Mouse (Mus musculus) frontal cortex, postnatal 36 days (tissue): ENCODE results near the gene Cdh6.

Source experiments
- DNase-seq, 2 experiments: peaks; one replicate each; pipeline ENCODE4 v3.0.0; 2022; ENCODE audit warnings: low spot score in 2 of 2

The Cdh6 gene

GRCm38 (mm10) chr15:13173071-13173778 lies at the start of gene Cdh6:
Cdh6 (minus strand) TSS chr15:13173675.
- DNase-seq, result peak; percentile 76 to 77

GRCm38 (mm10) chr15:13219727-13220454 lies 46.4 kb upstream of the Cdh6 start:
- DNase-seq, result no peak

- DNase-seq, result no peak
These were observed 44.3 kb upstream of the Cdh6 start for GRCm38 (mm10) chr15:13217800-13218199.

GRCm38 (mm10) chr15:13217161-13217560 lies 43.7 kb upstream of the Cdh6 start:
- no peak for DNase-seq

GRCm38 (mm10) chr15:13212956-13213355 lies 39.5 kb upstream of the Cdh6 start:
- DNase-seq, result no peak

- no peak for DNase-seq
These were observed 38.7 kb upstream of the Cdh6 start for GRCm38 (mm10) chr15:13212027-13212685.

GRCm38 (mm10) chr15:13210186-13210585 lies 36.7 kb upstream of the Cdh6 start:
- peak; percentile 14 to 16 for DNase-seq

- DNase-seq, result no peak
These were observed 35.2 kb upstream of the Cdh6 start for GRCm38 (mm10) chr15:13208716-13209115.

- DNase-seq, result no peak
These were observed 22.8 kb upstream of the Cdh6 start for GRCm38 (mm10) chr15:13196237-13196636.

GRCm38 (mm10) chr15:13194048-13194447 lies 20.6 kb upstream of the Cdh6 start:
- DNase-seq, result no peak

- DNase-seq, result no peak
These were observed 19.6 kb upstream of the Cdh6 start for GRCm38 (mm10) chr15:13193076-13193475.

- DNase-seq, result no peak
These were observed 10.2 kb upstream of the Cdh6 start for GRCm38 (mm10) chr15:13183661-13184060.

- no peak for DNase-seq
These were observed 8.0 kb upstream of the Cdh6 start for GRCm38 (mm10) chr15:13181430-13181829.

- no peak for DNase-seq
These were observed 7.5 kb upstream of the Cdh6 start for GRCm38 (mm10) chr15:13181014-13181413.

GRCm38 (mm10) chr15:13175978-13176377 lies 2.5 kb upstream of the Cdh6 start:
- no peak for DNase-seq

- no peak for DNase-seq
These were observed 1.1 kb upstream of the Cdh6 start for GRCm38 (mm10) chr15:13174618-13174980.

GRCm38 (mm10) chr15:13173840-13174617 lies 554 bp upstream of the Cdh6 start:
- DNase-seq, result peak in 1 of 2 experiments; percentile 18

- peak in 1 of 2 experiments; percentile 38 for DNase-seq
These were observed 957 bp downstream of the Cdh6 start for GRCm38 (mm10) chr15:13172365-13173070.

GRCm38 (mm10) chr15:13171486-13172364 lies 1.8 kb downstream of the Cdh6 start:
- DNase-seq, result no peak
